Mouse (Mus musculus) megakaryocyte, embryonic 14.5 days (primary cell): Measurements from ENCODE around the gene Grrp1.
"Not testable (repeated sequence)": the region's sequence is repeated elsewhere in the genome, so short reads cannot be mapped to it uniquely, and the experiment has no call there.

ENCODE experiments used
- FLI1 ChIP-seq: IDR thresholded peaks from 2 replicates; pipeline ENCODE4 v1.6.1; 2012; ENCODE audit warnings: low read length, inconsistent platforms, mixed read lengths
- GATA1 ChIP-seq: IDR thresholded peaks from 3 replicates; pipeline ENCODE4 v1.6.1; 2012; ENCODE audit warnings: mixed read lengths, low read length, inconsistent platforms, borderline replicate concordance

DNA sequence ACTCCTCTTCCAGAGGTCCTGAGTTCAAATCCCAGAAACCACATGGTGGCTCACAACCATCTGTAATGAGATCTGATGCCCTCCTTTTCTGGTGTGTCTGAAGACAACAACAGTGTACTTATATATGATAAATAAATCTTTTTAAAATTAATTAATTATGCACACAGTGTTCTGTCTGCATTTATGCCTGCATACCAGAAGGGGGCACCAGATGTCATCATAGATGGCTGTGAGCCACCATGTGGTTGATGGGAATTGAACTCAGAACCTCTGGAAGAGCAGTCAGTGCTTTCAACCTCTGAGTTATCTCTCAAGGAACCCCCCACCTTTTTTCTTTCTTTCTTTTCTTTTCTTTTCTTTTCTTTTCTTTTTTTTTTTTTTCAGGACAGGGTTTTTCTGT, 15.7 kb upstream of the Grrp1 start:
- TF ChIP-seq FLI1, GATA1: not testable (repeated sequence)
